Mouse (Mus musculus) retina, postnatal 7 days (tissue): ENCODE data around the gene Hnrnph1.
"Not testable (repeated sequence)": the region's sequence is repeated elsewhere in the genome, so short reads cannot be mapped to it uniquely, and the experiment has no call there.

ENCODE experiments used
- DNase-seq: peaks from one replicate; pipeline ENCODE4 v3.0.0-alpha.2; 2012; ENCODE audit warnings: low read depth, low spot score

Gene Hnrnph1

DNA sequence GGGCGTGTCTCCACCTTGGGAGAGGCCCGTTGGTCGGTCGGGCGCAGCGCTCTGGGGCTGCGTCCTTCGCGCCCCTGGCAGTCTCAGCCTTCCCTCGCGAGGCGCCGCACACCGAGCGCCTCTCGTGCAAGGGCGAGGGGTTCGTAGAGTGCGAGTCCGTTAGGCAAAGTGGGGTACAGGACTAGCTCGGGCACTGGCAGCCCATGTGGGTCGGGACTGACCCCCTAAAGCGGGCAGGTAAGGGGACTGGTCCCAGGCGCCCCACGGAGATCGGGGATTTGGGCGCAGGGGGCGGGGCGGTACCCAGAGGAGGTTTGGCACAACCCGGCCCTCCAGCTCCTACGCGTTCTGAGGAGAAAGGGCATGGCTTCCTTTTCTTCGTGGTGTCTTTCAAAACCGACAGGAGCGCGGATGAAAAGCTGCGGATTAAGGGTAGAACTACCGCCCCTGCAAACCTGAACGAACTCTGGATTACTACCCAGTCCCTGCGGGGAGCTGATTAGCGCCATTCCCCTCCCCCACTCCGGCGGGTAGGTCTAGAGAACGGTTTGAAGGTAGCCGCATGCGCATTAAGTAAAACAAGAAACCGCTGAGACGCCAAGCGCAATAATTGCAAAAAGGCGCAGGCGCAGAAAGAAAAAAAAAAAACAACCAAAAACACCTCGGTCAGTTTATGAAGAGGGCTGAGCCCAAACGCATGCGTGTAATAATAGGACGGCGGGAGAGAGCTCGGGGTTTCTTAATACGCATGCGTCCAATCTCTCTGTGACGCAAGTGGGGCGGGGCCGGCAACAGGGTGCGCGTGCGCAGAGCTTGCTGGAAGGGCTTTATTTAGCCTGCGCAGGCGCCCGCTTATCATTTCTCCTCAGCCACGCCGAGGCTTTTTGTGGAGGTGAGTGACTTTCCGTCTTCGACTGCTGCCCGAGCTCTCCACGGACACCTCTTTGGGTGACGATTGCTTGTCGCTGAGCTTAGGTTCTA is at the start of gene Hnrnph1:
Hnrnph1 (plus strand) TSS at position 80 of the 981 bp plus-strand sequence.
- peak; percentile 97 for DNase-seq

DNA sequence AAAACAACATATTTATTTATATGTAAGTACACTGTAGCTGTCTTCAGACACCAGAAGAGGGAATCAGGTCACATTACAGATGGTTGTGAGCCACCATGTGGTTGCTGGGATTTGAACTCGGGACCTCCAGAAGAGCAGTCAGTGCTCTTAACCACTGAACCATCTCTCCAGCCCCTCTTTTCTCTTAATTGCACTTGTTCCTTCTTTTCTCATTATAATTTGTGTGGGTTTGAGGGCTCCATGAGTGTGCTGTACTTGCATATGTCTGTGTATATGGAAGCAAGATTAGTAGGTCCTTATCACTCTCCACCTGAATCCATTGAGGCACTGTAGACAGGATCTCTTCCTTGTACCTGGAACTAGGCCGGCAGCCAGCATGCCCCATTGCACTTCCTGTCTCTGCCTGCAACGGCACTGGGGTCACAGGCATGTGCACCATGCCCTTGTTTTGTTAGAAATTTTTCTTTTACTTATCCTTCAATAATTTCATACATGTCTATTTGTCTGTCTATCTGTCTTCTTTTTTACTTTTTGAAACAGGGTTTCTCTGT is 48.6 kb upstream of the Hnrnph1 start:
- no peak for DNase-seq

DNA sequence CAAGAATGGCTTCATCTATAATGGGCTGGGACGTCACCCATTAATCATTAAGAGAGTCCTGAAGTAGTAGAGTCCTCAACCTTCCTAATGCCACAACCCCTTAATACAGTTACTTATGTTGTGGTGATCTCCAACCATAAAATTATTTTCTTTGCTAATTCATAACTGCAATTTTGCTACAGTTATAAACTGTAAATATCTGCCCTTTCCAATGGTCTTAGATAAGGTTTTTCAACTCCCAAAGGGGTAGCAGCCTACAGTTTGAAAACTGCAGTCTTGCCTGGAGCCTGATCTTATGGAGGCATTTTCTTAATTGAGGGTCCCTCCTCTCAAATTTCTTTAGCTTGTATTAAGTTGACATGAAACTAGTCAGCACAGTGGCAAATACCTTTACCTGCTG is 47.4 kb upstream of the Hnrnph1 start:
- no peak for DNase-seq

- DNase-seq: no peak
Observed at GRCm38 (mm10) chr11:50333181-50333580, 43.6 kb upstream of the Hnrnph1 start.

DNA sequence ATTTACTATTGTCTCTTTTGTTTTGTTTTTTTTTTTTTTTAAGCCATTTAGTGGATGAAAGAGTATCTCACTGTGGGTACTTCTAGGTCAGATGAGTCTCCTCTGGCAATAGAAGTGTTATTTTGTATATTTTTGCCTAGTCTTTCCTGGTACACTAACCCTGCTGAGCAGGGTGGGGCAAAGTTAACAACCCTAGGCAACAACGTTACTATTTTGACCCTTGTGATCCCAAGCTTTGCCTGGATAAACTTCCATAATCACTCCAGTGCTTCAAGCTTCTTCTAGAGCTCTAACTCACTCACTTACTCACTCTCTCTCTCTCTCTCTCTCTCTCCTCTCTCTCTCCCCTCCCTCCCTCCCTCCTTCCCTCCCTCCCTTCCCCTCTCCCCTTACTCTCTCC is 40.7 kb upstream of the Hnrnph1 start:
- DNase-seq: no peak

DNA sequence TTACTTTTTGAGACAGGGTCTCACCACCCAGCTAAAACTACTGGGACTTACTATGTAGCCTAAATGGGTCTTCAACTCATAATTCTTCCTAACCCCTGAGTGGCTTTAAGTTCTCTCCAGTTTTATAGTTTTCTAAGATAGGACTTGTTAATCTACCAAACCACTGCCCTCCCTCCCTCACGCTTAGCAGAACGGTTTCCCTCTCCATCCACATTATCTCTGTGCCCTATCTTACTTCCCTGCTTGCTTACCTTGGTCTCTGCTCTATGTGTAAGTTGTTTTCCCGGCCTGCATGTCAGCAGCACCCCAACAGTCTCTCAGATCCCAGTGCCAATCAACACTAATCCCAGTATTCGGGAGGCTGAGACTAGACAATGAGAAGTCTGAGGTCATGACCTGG is 39.9 kb upstream of the Hnrnph1 start:
- DNase-seq: no peak

DNA sequence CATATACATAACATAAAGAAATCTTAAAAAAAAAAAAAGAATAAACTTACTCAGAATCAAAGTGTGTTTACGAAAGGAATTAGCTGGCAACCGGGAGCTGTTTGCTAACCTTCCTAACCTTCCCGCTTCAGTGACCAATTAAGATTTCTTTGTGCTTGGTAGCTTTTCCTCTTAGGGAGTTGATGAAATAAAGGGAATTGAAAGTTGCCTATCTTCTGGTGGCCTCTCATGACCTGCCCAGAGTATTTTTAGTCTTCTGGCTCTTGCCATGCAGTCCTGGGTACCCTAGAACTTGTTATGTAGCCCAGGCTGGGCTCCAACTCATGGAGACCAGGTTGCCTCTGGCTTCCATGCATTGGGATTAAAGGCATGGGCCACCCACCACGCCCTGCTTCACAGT is 31.3 kb upstream of the Hnrnph1 start:
- DNase-seq: no peak

- no peak for DNase-seq
Observed at GRCm38 (mm10) chr11:50346256-50347032, 30.3 kb upstream of the Hnrnph1 start.

- no peak for DNase-seq
Observed at GRCm38 (mm10) chr11:50352177-50352576, 24.6 kb upstream of the Hnrnph1 start.

- DNase-seq: no peak
Observed at GRCm38 (mm10) chr11:50354162-50354561, 22.6 kb upstream of the Hnrnph1 start, which contains the start of gene Cby3. Cby3 (plus strand) TSS chr11:50354462.

DNA sequence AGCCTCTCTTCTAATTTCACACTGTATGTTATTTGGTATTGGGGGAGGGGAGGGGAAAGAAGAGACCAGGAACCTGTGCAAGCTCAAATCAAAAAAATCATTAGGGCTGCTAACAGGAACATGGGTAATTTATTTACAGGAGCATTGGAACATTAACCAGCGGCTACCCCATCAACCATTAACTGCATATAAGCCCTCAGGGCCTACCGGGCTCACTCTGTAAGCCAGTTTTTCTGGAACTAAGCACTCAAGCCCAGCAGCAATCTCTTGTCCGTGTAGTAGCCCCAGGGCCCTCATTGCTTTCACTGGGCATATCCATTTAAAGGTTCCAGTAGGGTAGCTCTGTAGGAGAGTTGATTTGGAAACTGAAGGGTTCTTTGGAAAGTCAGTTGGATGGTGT is 21.9 kb upstream of the Hnrnph1 start:
- no peak for DNase-seq

- DNase-seq: no peak
Observed at GRCm38 (mm10) chr11:50355395-50355794, 21.4 kb upstream of the Hnrnph1 start.

- peak; percentile 46 for DNase-seq
Observed at GRCm38 (mm10) chr11:50358950-50359861, 17.6 kb upstream of the Hnrnph1 start.

DNA sequence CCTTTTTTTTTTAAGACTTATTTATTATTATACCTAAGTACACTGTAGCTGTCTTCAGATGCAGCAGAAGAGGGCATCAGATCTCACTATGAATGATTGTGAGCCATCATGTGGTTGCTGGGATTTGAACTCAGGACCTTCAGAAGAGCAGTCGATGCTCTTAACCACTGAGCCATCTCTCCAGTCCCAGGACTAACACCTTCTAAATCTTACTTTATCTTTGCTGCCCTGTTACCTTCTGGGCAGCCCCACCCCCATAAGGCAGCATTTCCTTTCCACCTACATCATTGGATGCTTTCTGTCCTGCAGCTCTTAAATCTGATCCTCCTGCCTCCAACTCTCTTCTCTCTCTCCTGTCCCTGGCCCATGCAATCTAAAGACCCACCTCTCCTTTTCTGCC is 15.5 kb upstream of the Hnrnph1 start:
- DNase-seq: not testable (repeated sequence)

DNA sequence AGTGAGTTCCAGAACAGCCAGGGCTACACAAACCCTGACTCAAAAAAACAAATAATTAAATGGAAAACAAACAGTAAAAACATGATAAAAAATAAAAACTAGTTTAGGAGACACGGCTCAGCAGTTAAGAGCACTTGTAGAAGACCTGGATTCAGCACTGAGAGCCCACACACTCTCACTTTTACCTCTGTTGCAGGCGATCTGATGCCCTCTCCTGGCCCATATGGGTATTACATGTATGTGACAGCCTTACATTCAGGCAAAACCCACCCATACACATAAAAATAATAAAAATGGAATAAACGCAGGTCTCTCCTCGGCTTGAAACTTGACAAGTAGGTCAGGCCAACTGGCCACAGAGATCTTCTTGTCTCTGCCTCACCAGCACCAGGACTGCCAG is 12.2 kb upstream of the Hnrnph1 start:
- DNase-seq: peak; percentile 68

GRCm38 (mm10) chr11:50365322-50365721 is 11.5 kb upstream of the Hnrnph1 start:
- DNase-seq: no peak

- no peak for DNase-seq
Observed at GRCm38 (mm10) chr11:50367531-50367930, 9.3 kb upstream of the Hnrnph1 start.

DNA sequence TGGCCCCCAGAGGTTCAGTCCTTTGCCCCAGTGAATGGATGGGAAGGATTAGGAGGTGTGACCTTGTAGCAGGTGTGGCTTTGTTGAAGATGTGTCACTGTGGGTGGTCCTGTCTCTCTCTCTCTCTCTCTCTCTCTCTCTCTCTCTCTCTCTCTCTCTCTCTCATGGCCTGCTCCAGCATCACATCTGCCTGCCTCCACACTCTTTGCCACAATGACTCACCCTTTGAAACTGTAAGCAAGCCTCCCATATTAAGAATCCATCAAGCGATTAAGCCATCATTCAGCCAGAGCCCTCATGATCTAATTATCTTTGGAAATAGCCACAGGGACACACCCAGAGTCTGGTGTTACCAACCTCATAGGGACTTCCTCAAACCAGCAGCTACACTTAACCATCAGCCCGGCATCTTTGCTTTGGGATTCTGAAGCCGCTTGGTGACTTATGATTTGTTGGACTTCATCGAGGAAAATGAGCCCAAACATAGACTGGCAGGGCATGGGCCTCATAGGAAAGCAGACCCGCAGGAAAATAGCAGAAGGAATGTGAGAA is 7.4 kb upstream of the Hnrnph1 start:
- no peak for DNase-seq

DNA sequence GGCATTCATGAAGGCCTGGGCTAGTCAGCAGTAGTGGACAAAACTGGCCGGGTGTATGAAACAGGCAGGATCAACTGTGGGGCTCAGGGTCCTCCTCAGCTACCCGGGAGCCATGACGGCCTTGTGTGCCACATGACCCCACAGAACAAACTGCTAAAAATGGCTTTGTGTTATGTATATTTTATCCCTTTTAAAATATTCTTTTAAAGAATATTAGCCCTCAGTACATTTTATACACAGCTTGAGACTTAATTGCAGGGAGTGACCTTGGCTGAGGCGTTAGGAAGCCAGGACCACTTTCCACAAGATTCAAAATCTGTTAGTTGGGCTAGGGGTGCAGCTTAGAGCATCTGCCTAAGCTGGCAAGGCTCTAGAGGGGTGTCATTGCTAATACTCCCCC is 5.8 kb upstream of the Hnrnph1 start:
- DNase-seq: no peak

- DNase-seq: peak; percentile 38
Observed at GRCm38 (mm10) chr11:50371399-50371841, 5.4 kb upstream of the Hnrnph1 start.

- no peak for DNase-seq
Observed at GRCm38 (mm10) chr11:50371911-50372310, 4.9 kb upstream of the Hnrnph1 start.
